Mouse (Mus musculus): ENCODE data around the gene Clcf1.
"Not testable (repeated sequence)": the region's sequence is repeated elsewhere in the genome, so short reads cannot be mapped to it uniquely, and the experiment has no call there.

GRCm38 (mm10) chr19:4248683-4249082, 34.6 kb downstream of the Clcf1 start:
- not testable (repeated sequence) for TF ChIP-seq POLR2A, CTCF (IDR thresholded peaks at IDR 0.05; ENCODE audit: insufficient read depth, low read depth, low read length)
